Mouse (Mus musculus) gastrocnemius, postnatal 36 days (tissue): ENCODE data around the gene Cenps. TPM values are rescaled to one million over a fixed set of nuclear protein-coding genes. Genes with fewer than 3 reads are reported as not detected.

ENCODE experiments used
- DNase-seq, 2 experiments: peaks; one replicate each; pipeline ENCODE4 v3.0.0; 2022
- intact Hi-C: fragments of 180-260 bp; cut with DNase I; formaldehyde crosslinking; loops from one replicate; pipeline ENCODE4 v1.15.1; 2025
- total RNA-seq, 2 experiments: library from RNA; stranded (reverse); gene quantifications; 2 replicates each; pipeline ENCODE4 v1.2.3; 2021

Gene Cenps
- total RNA-seq, 2 experiments from 2014 or later: 5.0 to 6.1 TPM

- intact Hi-C loops: no loop called here
- no peak for DNase-seq
These were observed 22.5 kb upstream of the Cenps start for GRCm38 (mm10) chr4:149159891-149160290.

- intact Hi-C loops: no loop called here
- DNase-seq: no peak
These were observed 21.8 kb upstream of the Cenps start for GRCm38 (mm10) chr4:149159203-149159602.

DNA sequence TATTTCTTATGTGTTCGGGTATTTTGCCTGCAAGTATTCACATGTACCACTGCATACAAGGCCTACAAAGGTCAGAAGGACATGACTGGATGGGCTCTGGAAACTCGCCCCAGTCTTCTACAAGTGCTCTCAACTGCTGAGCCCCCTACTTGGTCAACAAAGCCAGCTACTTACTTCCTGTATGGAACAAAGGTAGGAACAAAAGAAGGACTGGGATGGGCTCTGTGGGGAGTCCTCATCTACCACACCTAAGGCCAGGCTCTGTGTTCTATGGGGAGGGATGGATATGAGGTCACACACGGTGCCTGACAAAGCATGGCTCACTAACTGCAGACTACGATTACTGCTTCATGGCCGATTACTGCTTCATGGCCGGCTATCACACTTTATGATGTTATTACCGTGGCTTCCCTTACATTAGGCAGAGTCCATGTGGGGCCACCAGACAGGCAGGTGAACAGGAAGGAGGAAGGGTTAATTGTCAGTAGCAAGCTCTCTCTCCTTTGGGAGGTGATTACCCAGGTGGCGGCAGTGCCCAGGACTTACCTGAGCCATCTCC, 20.1 kb upstream of the Cenps start:
- no peak for DNase-seq
- intact Hi-C loops: no loop called here

- no peak for DNase-seq
- intact Hi-C loops: no loop called here
These were observed 18.3 kb upstream of the Cenps start for GRCm38 (mm10) chr4:149155711-149156110.

DNA sequence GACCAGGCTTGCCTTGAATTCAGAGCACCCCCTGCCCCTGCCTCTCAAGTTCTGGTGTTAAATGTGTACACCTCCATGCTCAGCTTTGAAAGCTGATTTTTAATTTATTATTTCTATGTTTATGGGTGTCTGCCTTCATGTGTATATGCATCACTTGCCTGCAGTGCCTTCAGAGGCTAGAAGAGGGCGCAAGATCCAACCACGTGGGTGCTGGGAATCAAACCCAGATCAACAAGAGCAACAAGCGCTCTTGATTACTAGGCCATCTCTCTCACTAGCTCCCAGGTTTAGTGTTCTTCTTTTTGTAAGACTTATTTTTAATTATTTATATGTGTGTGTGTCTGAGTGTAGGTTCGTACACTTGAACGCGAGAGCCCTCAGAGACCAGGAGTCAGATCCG, 17.4 kb upstream of the Cenps start:
- DNase-seq: no peak
- intact Hi-C loops: no loop called here

- no peak for DNase-seq
- intact Hi-C loops: no loop called here
These were observed 13.3 kb upstream of the Cenps start for GRCm38 (mm10) chr4:149150721-149151120.

DNA sequence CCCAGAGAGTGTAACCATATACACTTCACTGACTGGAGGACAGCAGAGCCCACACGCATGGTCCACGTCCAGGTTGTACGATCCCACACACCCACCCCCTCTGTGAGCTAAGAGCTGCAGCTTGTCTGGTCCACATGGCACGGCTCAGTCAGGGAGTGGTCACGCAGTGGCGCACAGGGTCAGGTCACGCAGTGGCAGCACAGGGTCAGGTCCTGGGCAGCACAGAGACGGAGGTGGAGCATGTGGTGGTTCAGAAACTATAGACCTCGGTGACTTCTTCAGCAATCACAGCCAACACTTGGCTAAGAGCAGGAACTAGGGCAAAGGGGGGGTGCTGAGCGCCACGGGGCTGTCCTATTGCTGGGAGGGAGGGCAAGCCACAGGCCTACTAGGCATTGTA, 12.8 kb upstream of the Cenps start:
- intact Hi-C loops: no loop called here
- no peak for DNase-seq

DNA sequence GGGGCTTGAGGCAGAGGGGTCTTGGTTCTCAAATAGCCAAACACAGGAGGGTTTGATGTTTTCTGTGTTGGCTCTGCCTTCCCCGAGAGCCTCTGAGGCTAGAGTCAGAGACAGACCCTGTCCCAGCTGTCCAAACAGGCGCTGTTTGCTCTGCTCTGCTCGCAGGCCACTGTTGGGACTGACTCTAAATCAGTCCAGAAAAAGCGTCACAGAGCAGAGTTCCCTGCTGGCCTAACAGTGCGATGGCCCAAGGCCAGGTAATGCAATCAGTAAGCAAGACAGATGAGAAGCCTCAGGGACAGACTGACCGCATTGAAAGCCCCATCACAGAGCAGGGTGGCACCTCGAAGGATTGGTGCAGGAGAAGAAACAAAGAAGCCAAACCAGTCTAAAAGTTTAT, 12.2 kb upstream of the Cenps start:
- peak in 1 of 2 experiments; percentile 31 for DNase-seq
- intact Hi-C loops: loop anchor here (5.0 to 10.0 kb wide), 2 partner anchors 33 to 395 kb away; no protein-coding TSS in a partner anchor

GRCm38 (mm10) chr4:149149196-149149595, 11.8 kb upstream of the Cenps start:
- intact Hi-C loops: loop anchor here (5.0 to 10.0 kb wide), 2 partner anchors 33 to 396 kb away; no protein-coding TSS in a partner anchor
- DNase-seq: no peak

GRCm38 (mm10) chr4:149148084-149148483, 10.7 kb upstream of the Cenps start:
- DNase-seq: no peak
- intact Hi-C loops: loop anchor here (5.0 to 10.0 kb wide), 2 partner anchors 34 to 397 kb away; no protein-coding TSS in a partner anchor

DNA sequence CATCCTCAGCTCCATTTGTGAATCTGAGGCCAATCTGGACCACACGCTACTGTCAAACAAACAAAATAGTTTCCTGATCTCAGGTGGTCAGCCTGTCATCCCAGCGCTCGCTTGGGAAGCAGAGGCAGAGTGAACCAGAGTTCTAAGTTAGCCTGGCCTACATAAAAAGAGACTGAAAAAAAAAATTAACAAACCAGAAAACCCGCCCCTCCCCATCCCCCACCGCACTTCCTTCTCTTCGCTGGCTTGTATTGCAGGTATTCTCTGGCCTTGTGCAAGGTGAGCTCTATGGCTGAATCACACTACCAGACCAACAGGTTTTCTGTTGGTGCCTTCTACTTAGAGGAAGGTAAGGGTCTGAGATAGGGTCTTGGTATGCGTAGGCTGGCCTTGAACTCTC, 10.1 kb upstream of the Cenps start:
- no peak for DNase-seq
- intact Hi-C loops: loop anchor here (5.0 to 10.0 kb wide), 2 partner anchors 35 to 397 kb away; no protein-coding TSS in a partner anchor

DNA sequence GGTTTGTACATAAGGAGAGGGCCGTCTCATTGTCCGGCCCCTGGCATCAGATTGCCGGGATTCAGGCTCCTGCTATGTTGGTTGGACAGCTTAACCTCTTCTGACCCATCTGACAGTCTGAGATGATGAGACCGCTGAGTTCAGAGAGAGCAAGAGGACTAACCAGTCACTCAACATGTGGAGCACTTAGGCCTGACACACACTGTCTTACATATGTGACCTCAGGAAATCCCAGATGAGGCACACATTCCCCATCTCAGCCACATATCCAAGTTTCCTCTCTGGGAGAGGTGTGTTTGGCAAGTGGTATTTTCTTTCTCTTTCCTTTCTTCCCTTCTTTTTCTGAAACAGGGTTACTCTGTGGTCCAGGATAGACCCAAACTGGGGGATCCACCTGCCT, 7.7 kb upstream of the Cenps start:
- intact Hi-C loops: loop anchor here (5.0 to 10.0 kb wide), 2 partner anchors 37 to 400 kb away; no protein-coding TSS in a partner anchor
- no peak for DNase-seq

GRCm38 (mm10) chr4:149144459-149144858, 7.0 kb upstream of the Cenps start:
- DNase-seq: peak; percentile 75
- intact Hi-C loops: loop anchor here (10.0 kb wide), 1 partner anchor 400 kb away; no protein-coding TSS in a partner anchor

- no peak for DNase-seq
- intact Hi-C loops: loop anchor here (10.0 kb wide), 1 partner anchor 401 kb away; no protein-coding TSS in a partner anchor
These were observed 6.2 kb upstream of the Cenps start for GRCm38 (mm10) chr4:149143594-149143993.

DNA sequence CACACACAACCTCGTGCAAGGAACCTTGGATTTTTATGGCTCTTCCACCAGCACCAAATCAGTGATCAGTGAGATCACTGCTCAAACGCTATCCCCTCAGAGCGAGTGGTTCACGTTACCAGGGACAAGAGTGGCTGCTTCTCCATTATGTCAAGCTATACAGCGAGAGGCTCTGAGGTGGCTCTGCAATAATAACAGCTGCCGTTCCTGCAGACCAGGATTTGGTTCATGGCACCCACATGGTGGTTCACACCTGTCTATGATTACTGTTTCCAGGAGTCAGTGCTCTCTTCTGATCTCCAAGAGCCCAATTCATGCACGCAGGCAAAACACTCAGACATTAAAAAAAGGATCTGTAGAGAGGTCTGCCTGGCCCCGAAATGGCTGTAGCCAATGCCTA, 1.1 kb upstream of the Cenps start:
- intact Hi-C loops: no loop called here
- DNase-seq: no peak

DNA sequence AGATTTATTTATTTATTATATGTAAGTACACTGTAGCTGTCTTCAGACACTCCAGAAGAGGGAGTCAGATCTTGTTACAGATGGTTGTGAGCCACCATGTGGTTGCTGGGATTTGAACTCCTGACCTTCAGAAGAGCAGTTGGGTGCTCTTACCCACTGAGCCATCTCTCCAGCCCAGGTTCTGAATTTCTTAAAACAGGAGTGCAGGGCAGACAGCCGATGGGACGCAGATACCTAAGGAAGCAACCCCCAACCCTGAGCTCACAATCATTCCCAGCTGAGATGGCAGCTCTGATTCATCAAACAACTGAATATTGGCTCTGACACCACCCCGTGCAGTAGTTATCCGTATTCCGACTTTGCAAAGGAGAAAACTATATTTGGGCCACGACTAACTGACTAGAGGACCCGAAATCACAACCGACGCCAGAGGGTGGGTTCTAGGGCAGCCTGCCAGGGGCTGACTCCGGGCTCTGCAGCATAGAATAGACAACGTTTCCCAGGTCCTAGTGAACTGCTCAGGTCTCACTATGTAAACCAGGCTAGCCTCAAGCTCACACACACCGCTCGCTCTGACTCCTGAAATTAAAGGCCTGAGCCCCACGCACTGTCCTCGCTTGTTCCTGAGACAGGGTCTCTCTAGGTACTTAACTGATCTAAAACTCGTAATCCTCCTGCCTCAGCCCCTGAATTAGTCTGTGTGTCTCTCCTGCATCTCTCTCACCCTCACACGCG, 1.1 kb downstream of the Cenps start:
- intact Hi-C loops: no loop called here
- no peak for DNase-seq

DNA sequence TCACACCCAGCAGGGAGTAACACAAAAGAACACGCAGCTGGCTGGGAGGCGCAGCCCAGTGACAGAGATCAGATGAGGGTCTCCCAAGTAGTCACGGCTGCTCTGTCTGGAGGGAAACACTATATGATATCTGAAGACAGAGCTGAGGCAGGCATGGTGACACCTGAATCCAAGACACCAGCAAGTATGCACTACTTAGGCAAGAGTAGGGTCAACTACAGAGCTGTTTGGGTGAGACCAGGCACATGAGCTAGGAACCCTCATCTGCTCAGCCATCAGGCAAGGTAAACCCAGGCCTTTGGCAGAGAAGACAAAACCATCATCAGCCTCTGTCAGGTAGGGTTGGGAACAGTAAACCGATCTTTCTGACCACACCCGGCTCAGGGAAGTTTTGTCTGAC, 4.0 kb downstream of the Cenps start:
- DNase-seq: no peak
- intact Hi-C loops: loop anchor here (5.0 kb wide), 1 partner anchor 431 kb away; no protein-coding TSS in a partner anchor

GRCm38 (mm10) chr4:149131789-149132565, 5.5 kb downstream of the Cenps start:
- no peak for DNase-seq
- intact Hi-C loops: loop anchor here (5.0 kb wide), 1 partner anchor 430 kb away; no protein-coding TSS in a partner anchor

- intact Hi-C loops: loop anchor here (5.0 kb wide), 1 partner anchor 429 kb away; no protein-coding TSS in a partner anchor
- no peak for DNase-seq
These were observed 6.2 kb downstream of the Cenps start for GRCm38 (mm10) chr4:149131021-149131752.

GRCm38 (mm10) chr4:149128467-149128866, 9.0 kb downstream of the Cenps start:
- intact Hi-C loops: no loop called here
- no peak for DNase-seq
